Mouse (Mus musculus) embryonic facial prominence, embryonic 10.5 days (tissue): Measurements from ENCODE around the gene Fam169a. TPM values are rescaled to one million over a fixed set of nuclear protein-coding genes. Genes with fewer than 3 reads are reported as not detected.
A peak's percentile ranks its signal among the peaks of the same experiment; 100 is the strongest.
"Not testable (repeated sequence)": the region's sequence is repeated elsewhere in the genome, so short reads cannot be mapped to it uniquely, and the experiment has no call there.

Source experiments
- DNase-seq: peaks from one replicate; pipeline ENCODE4 v3.0.0-alpha.2; 2017; ENCODE audit warnings: low spot score
- H3K27ac ChIP-seq: fragments of 300-500 bp; sonication (generic); replicated peaks from 2 replicates; pipeline ENCODE4 v1.5.1; 2016; ENCODE audit warnings: mild to moderate bottlenecking
- H3K27me3 ChIP-seq: fragments of 300-500 bp; sonication (generic); replicated peaks from 2 replicates; pipeline ENCODE4 v1.6.1; 2016; ENCODE audit warnings: low read depth, mild to moderate bottlenecking; ENCODE audit not compliant: poor library complexity, severe bottlenecking
- H3K36me3 ChIP-seq: fragments of 300-500 bp; sonication (generic); replicated peaks from 2 replicates; pipeline ENCODE4 v1.6.1; 2016; ENCODE audit warnings: mild to moderate bottlenecking, moderate library complexity
- H3K4me1 ChIP-seq: fragments of 300-500 bp; sonication (generic); 2 replicates; pipeline ENCODE4 v1.6.1; 2016
- H3K4me3 ChIP-seq: fragments of 300-500 bp; sonication (generic); 2 replicates; pipeline ENCODE4 v1.5.1; 2016; ENCODE audit warnings: mild to moderate bottlenecking, moderate library complexity
- H3K9me3 ChIP-seq: fragments of 300-500 bp; sonication (generic); 2 replicates; pipeline ENCODE4 v1.6.1; 2016; ENCODE audit warnings: mild to moderate bottlenecking
- WGBS: fragments of 180-500 bp; shearing (Covaris S2); methylation state at CpG from one replicate; pipeline ENCODE4 v1.1.7; 2016; 5-methylcytosine and 5-hydroxymethylcytosine counted together
- polyA plus RNA-seq: library from polyadenylated mRNA; unstranded; fragments of >200 nt; fragmentation: Nextera tagmentation; extraction: Ambion mirVana; gene quantifications from 2 replicates; pipeline ENCODE4 v1.2.1, GENCODE M21; 2016

The Fam169a gene
- polyA plus RNA-seq, 1 experiment from 2014 or later: 8.5 TPM

GRCm38 (mm10) chr13:97063431-97063830 is 3.7 kb upstream of the Fam169a start:
- Histone ChIP-seq H3K27ac (no peak overlapping the region), H3K4me1 (peaks cover 25% of the 10 kb centered on the region), H3K4me3 (no peak overlapping the region), H3K27me3 (peaks cover 24% of the 10 kb centered on the region), H3K9me3 (peaks cover 5% of the 10 kb centered on the region; the same call in 1 of the 2 replicates), H3K36me3 (no peaks in the 10 kb centered on the region)
- DNase-seq: no peak
- 83% methylated on average over 2 of the region's 2 CpGs for WGBS

- DNase-seq: peak; percentile 21
- Histone ChIP-seq H3K4me3 (peak overlapping the region; percentile 6; the same call in 1 of the 2 replicates), H3K27ac (peak overlapping the region; percentile 57)
Observed at GRCm38 (mm10) chr13:97064413-97064812, 2.7 kb upstream of the Fam169a start.

DNA sequence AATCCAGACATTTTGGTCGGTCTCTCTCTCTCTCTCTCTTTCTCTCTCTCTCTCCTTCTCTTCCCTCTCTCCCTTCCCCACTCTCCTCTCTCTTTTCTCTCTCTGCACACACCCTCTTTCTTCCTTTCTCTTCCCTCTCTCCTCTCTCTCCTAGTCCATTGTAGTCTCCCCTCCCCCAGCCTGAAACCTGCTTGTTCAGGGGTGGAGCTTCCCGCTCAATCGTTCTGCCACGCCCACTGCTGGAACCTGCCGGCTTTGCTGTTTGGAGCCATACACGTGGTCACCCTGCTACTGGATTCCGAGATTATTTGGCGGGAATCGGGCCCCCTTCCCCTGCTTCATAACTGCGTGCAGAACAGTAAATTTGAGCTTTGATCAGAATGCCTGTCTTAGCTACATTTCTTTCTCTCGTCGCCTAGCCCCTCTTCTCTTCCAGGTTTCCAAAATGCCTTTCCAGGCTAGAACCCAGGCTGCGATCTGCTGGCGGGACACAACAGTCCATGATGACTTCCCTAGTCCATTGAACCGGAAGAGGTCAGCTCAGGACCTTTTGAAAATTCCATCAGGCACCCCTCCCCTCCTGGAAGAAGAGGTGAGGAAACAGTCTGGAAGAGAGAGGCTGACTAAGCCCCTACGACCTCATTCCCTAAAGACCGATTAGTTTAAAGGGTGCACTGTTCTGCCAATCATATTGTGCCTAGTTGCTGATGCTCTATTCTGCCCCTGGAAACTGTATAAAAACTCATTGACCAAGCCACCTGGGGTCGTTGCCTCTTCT is 2.1 kb upstream of the Fam169a start:
- peak overlapping the region; percentile 6; the same call in 1 of the 2 replicates for H3K4me3 ChIP-seq
- H3K36me3 ChIP-seq, H3K9me3 ChIP-seq: not testable (repeated sequence)
- H3K27me3 ChIP-seq: peaks cover 37% of the 10 kb centered on the region
- H3K4me1 ChIP-seq: peaks cover 25% of the 10 kb centered on the region
- WGBS: 43% methylated on average over 18 of the region's 18 CpGs
- H3K27ac ChIP-seq: peak overlapping the region; percentile 57
- peak; percentile 41 for DNase-seq

More at GRCm38 (mm10) chr13:97064413-97064812, 2.7 kb upstream of the Fam169a start:
- Histone ChIP-seq H3K36me3 (no peaks in the 10 kb centered on the region), H3K4me1 (peaks cover 25% of the 10 kb centered on the region), H3K9me3 (peaks cover 5% of the 10 kb centered on the region; the same call in 1 of the 2 replicates), H3K27me3 (peaks cover 31% of the 10 kb centered on the region)
- 49% methylated on average over 3 of the region's 3 CpGs for WGBS

DNA sequence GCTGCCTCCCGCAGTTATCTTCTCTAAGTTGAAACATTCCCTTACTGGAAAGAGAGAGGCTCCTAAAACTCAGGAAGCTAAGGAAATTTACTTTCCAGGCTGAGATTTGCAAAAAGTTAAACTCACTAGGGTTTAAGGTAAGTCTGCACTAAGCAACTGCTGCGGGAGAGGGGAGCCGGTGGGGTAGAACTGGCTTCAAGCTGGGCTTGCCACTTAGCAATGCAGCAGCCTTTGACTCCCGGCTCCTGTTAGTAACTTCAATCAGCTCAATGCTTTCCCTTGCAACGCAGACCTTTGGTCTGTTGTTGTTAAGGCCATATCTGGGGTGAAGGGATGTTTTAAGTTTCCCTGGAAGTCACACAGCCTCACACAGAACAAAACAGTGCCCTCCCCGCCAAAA is 605 bp downstream of the Fam169a start:
- Histone ChIP-seq H3K4me3 (no peak overlapping the region), H3K4me1 (peaks cover 26% of the 10 kb centered on the region), H3K36me3 (no peaks in the 10 kb centered on the region), H3K27me3 (peaks cover 49% of the 10 kb centered on the region), H3K9me3 (peaks cover 5% of the 10 kb centered on the region; the same call in 1 of the 2 replicates), H3K27ac (no peak overlapping the region)
- peak; percentile 18 for DNase-seq
- WGBS: 3% methylated on average over 6 of the region's 6 CpGs

DNA sequence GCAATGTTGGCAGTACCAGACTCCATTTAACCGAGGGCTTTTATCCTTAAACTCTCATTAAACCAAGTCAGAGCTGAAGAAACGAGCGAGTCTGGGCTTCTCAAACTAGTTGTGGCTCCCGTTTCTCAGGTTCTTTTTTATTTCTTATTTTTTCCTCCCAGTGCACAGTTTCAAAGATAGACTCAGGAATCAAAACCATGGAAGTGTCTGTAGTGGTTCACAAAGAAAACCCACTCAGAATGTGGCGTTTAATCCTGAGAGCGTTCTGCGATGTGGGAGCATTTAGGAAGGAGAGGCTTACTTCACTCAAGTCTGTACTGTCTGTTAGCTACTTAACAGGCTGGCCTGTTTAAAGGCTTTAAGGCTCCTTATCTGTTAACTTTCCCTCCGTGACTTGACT is 1.1 kb downstream of the Fam169a start:
- no peak for DNase-seq
- WGBS: 32% methylated on average over 8 of the region's 8 CpGs

DNA sequence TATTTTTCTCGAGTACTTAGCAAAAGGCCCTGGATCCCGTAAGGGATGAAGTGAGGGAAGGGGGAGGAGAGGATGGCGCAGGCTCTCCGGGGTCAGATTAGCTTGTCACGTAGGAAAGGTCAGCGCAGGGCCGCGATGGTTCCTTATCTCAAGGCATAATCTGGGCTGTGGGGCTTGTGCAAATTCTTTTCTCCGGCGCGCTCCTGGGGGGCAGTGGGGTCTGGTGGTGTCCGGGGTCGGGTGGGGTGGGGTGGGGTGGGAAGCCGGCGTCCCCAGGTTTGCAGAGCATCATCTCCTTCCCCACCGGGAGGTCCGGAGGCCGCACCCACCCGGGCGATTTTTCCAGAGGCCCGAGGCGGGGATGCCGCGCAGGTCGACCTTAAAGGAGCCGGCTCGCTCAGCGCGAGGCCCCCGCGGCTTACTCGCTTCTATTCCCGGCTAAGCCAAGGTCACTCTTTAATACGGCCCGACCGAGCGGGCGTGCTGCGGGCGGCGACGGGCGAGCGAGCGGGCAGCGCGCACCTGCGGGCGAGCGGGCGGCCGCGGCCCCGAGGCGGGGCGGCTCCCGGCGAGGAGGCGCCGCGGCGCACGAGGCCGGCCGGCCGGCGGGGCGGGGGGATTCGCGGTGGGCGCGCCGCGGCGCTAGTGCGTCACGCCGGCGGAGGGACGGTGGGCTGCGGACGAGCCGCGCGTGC is 4.0 kb downstream of the Fam169a start:
- DNase-seq: peak; percentile 72
- H3K27ac ChIP-seq: peak overlapping the region; percentile 91
- H3K27me3 ChIP-seq: peaks cover 55% of the 10 kb centered on the region
- H3K4me1 ChIP-seq: peaks cover 17% of the 10 kb centered on the region
- H3K9me3 ChIP-seq: no peaks in the 10 kb centered on the region
- no peaks in the 10 kb centered on the region for H3K36me3 ChIP-seq
- WGBS: 2% methylated on average over 85 of the region's 85 CpGs
- H3K4me3 ChIP-seq: peak overlapping the region; percentile 90

More for the DNA sequence above, 1.1 kb downstream of the Fam169a start:
- H3K4me1 ChIP-seq: peaks cover 26% of the 10 kb centered on the region
- H3K27me3 ChIP-seq: peaks cover 54% of the 10 kb centered on the region
- H3K9me3 ChIP-seq: peaks cover 5% of the 10 kb centered on the region; the same call in 1 of the 2 replicates
- no peak overlapping the region for H3K27ac ChIP-seq
- no peaks in the 10 kb centered on the region for H3K36me3 ChIP-seq
- H3K4me3 ChIP-seq: no peak overlapping the region

GRCm38 (mm10) chr13:97071626-97072241 is 4.6 kb downstream of the Fam169a start:
- 1% methylated on average over 76 of the region's 76 CpGs for WGBS
- DNase-seq: no peak
- peaks cover 16% of the 10 kb centered on the region for H3K4me1 ChIP-seq
- no peaks in the 10 kb centered on the region for H3K36me3 ChIP-seq
- H3K27me3 ChIP-seq: peaks cover 48% of the 10 kb centered on the region
- H3K9me3 ChIP-seq: no peaks in the 10 kb centered on the region
- peak overlapping the region; percentile 91 for H3K27ac ChIP-seq
- H3K4me3 ChIP-seq: peak overlapping the region; percentile 90

GRCm38 (mm10) chr13:97073497-97073896 is 6.4 kb downstream of the Fam169a start:
- DNase-seq: no peak
- no peak overlapping the region for H3K27ac ChIP-seq
- H3K27me3 ChIP-seq: peaks cover 31% of the 10 kb centered on the region
- H3K9me3 ChIP-seq: no peaks in the 10 kb centered on the region
- no peak overlapping the region for H3K4me3 ChIP-seq
- H3K4me1 ChIP-seq: peaks cover 4% of the 10 kb centered on the region; the same call in 1 of the 2 replicates
- 38% methylated on average over 1 of the region's 1 CpGs for WGBS
- H3K36me3 ChIP-seq: no peaks in the 10 kb centered on the region

- DNase-seq: no peak
- Histone ChIP-seq H3K4me1 (no peaks in the 10 kb centered on the region), H3K36me3 (no peaks in the 10 kb centered on the region), H3K27me3 (peaks cover 7% of the 10 kb centered on the region), H3K27ac (no peak overlapping the region), H3K9me3 (no peaks in the 10 kb centered on the region), H3K4me3 (no peak overlapping the region)
- 88% methylated on average over 2 of the region's 2 CpGs for WGBS
Observed at GRCm38 (mm10) chr13:97077556-97077955, 10.5 kb downstream of the Fam169a start.

- DNase-seq: no peak
- Histone ChIP-seq H3K36me3 (no peaks in the 10 kb centered on the region), H3K4me3 (no peak overlapping the region), H3K27me3 (no peaks in the 10 kb centered on the region), H3K4me1 (no peaks in the 10 kb centered on the region), H3K27ac (no peak overlapping the region), H3K9me3 (no peaks in the 10 kb centered on the region)
- 85% methylated on average over 2 of the region's 2 CpGs for WGBS
Observed at GRCm38 (mm10) chr13:97080201-97080600, 13.1 kb downstream of the Fam169a start.

DNA sequence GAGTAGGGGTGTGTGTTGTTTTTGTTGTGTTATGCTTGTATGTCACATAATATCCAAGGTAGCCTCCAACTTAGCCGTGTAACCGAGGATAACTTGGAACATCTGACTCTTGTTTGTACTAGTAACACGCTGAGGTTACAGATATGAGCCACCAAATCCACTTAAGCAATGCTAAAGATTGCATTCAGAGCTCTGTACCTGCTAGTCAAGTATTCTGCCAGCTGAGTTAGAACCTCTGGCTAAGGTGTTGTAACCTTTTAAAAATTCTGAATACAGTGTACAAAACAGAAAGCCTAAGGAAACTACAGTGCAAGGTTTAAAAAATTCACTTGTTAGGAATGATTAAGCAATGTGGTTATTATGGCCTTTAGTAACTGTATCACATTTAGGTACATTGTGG is 13.5 kb downstream of the Fam169a start:
- 85% methylated on average over 3 of the region's 3 CpGs for WGBS
- H3K27me3 ChIP-seq: no peaks in the 10 kb centered on the region
- H3K36me3 ChIP-seq: no peaks in the 10 kb centered on the region
- H3K9me3 ChIP-seq: no peaks in the 10 kb centered on the region
- no peak overlapping the region for H3K4me3 ChIP-seq
- no peak for DNase-seq
- H3K4me1 ChIP-seq: no peaks in the 10 kb centered on the region
- no peak overlapping the region for H3K27ac ChIP-seq

DNA sequence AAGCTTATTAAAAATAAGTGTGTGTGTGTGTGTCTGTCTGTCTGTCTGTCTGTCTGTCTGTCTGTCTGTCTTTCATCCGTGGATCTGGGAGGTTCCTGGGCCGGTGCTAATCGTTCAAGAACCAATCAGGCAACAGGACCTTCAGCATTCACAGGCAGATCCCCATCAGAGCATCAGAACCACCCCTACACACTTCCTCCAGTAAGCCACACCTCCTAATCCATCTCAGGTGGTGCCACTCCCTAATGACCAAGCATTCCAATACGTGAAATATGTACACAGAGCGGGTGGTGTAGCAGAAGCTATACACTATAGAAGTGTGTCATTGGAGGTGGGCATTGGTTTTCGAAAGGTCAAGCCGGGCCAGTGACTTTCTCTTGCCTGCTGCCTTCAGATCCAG is 15.3 kb downstream of the Fam169a start:
- no peak for DNase-seq
- WGBS: 91% methylated on average over 7 of the region's 7 CpGs
- Histone ChIP-seq H3K9me3 (no peaks in the 10 kb centered on the region), H3K27ac (no peak overlapping the region), H3K4me3 (no peak overlapping the region), H3K27me3 (no peaks in the 10 kb centered on the region), H3K4me1 (no peaks in the 10 kb centered on the region), H3K36me3 (no peaks in the 10 kb centered on the region)
